Mouse (Mus musculus): Measurements from ENCODE around the gene Olfr1277.

Olfr1277 gene

DNA sequence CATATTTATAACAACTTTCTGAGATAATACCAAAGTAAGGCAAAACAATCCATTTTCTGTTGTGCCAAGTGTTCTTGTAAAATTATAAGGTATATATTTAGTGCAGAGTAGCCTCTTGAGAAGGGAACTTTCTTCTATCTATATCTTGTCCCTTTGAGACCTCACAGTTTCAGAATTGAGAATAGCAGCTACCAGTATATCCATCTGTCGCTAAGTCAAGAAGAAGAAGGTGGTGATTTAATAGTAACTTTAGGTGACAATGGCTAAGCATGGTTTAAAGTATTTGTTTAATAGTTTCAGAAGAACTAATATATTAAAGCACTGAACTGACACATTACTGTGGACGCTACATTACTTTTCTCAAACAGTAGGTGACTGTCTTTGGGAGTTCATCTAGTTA lies at the start of gene Olfr1277:
Gene Olfr1277, minus strand, starts transcription at position 101 of the 400 bp plus-strand sequence.
- peak; percentile 1 for DNase-seq (ENCODE audit: low read depth, low spot score)

GRCm38 (mm10) chr2:111313717-111314116 lies 39.8 kb upstream of the Olfr1277 start, which contains the start of gene Olfr1280:
Gene Olfr1280 (plus strand): TSS chr2:111314017.
- no peak for DNase-seq (ENCODE audit: low read depth, low spot score)

GRCm38 (mm10) chr2:111300374-111300773 lies 26.5 kb upstream of the Olfr1277 start, which contains the start of gene Olfr1279:
Gene Olfr1279 (plus strand): TSS chr2:111300635.
- DNase-seq (ENCODE audit: low read depth, low spot score), result peak; percentile 37

GRCm38 (mm10) chr2:111298541-111298940 lies 24.6 kb upstream of the Olfr1277 start:
- no peak for DNase-seq (ENCODE audit: low read depth, low spot score)

DNA sequence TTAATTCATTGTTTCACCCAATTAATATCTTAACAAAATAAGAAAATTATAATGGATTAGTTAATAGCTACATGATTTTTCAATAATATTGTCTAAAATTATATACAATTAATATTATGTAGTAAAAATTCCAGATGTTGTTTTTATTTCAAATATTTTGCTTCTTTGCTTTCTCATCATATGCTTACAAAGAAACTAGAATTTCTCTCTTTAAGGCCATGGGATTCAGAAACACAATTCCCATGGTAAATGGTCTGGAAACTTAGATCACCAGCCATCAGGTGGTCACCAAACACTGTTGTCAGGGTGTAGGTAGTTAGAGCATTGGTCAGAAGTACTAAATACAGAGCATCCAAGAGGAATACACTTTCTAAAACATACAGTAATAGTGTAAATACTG lies 15.9 kb upstream of the Olfr1277 start, which contains the start of gene Olfr1278:
Gene Olfr1278, plus strand, starts transcription at position 301 of the 400 bp plus-strand sequence.
- DNase-seq (ENCODE audit: low read depth, low spot score), result no peak

- DNase-seq (ENCODE audit: low read depth, low spot score), result no peak
Measured at GRCm38 (mm10) chr2:111254216-111254615, 19.7 kb downstream of the Olfr1277 start, which contains the start of gene Olfr1276. Gene Olfr1276 (plus strand): TSS chr2:111254516.

DNA sequence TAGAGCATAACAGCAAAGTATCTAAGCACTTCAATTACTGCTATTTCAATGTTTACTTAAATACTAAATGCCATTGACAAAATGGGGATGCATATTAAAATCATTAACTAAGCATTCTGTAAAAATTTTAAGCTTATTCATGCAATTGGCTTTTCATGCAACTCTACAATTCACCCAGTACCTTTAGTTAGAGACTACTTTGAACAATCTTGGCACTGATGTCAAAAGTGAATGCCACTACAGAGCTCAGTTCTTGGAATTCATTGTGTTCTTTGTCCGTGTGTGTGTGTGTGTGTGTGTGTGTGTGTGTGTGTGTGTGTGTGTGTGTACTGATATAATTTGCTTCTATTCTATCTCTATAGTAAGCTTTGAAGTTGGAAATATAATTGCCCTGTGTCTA lies 38.7 kb downstream of the Olfr1277 start, which contains the start of gene Olfr1275:
Gene Olfr1275, minus strand, starts transcription at position 101 of the 400 bp plus-strand sequence.
- no peak for DNase-seq (ENCODE audit: low read depth, low spot score)

DNA sequence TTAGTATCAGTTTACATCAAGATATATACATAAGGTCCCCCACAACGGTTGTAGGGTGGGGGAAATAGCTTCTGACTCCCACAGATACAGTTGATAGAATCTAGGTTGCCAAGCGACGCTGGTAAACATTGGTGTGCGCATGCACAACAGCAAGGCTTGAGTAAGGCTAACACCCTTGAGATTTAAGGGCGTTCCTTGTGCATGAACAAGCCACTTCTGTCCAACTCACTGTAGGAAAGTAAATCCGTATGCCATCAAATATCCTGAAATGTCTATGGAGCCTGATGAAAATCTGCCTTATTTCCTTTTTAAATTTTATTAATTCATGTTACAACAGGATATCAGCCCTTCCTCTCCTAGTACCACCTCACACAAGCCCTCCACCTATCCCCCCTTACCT lies 44.4 kb downstream of the Olfr1277 start, which contains the start of gene 4930430A15Rik:
Gene 4930430A15Rik, minus strand, starts transcription at position 101 of the 400 bp plus-strand sequence.
- DNase-seq (ENCODE audit: low read depth, low spot score), result no peak
